ENCODE assay signal across 22 mouse cellular contexts in the genomic region with DNA sequence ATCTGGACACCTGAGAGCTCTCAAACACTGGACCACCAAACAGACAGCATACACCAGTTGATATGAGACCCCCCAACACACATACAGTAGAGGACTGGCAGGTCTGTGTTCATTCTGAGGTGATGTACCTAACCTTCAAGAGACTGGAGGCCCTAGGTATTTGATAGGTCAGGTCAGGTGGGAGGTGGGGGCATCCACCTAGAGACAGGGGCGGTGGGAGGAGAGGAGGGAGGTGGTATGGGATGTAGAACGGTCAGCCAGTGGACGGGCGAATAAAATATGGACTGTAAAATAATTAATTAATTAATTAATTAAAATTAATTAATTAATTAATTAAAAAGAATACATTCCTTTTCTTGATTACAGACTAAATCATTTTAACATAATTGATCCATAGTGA.
"Had no signal": no experiment of that assay in that cellular context is flagged by ENCODE, and none has a peak within 500 bp of the region (broad histone marks: within the 10 kb centered on the region; RNA-seq: fewer than 3 reads in every experiment).

No protein-coding gene starts in this region.

- H3K9ac ChIP-seq: liver, embryonic 12.5 days; liver, embryonic 15.5 days; lung, embryonic 15.5 days; midbrain, embryonic 12.5 days; neural tube, embryonic 13.5 days; stomach, embryonic 15.5 days had no signal

- H3K27ac ChIP-seq: kidney, postnatal 0 days; layer of hippocampus, adult 2 months; liver, embryonic 12.5 days; liver, embryonic 15.5 days; lung, embryonic 15.5 days; midbrain, embryonic 12.5 days; neural tube, embryonic 13.5 days; stomach, embryonic 15.5 days had no signal

- H3K4me3 ChIP-seq: layer of hippocampus, adult 2 months; liver, embryonic 12.5 days; liver, embryonic 15.5 days; lung, embryonic 15.5 days; megakaryocyte, embryonic 14.5 days; midbrain, embryonic 12.5 days; myocyte; neural tube, embryonic 13.5 days; stomach, embryonic 15.5 days had no signal

- H3K9me3 ChIP-seq: liver, embryonic 12.5 days; liver, embryonic 15.5 days; lung, embryonic 15.5 days; megakaryocyte, embryonic 14.5 days; midbrain, embryonic 12.5 days; neural tube, embryonic 13.5 days; stomach, embryonic 15.5 days had no signal

- ATAC-seq: intestine, postnatal 0 days; liver, embryonic 12.5 days had no signal

- DNase-seq: kidney, adult 2 months; kidney, postnatal 25 days; layer of hippocampus, adult 9-11 months; liver; lung, adult 18-20 months; lung, postnatal 10 days; lung, postnatal 36 days; retina, postnatal 1 day; right cerebral cortex, postnatal 25 days; spleen, adult 18-20 months; thymus, postnatal 25 days had no signal

- H3K36me3 ChIP-seq: liver, embryonic 12.5 days; liver, embryonic 15.5 days; lung, embryonic 15.5 days; midbrain, embryonic 12.5 days; neural tube, embryonic 13.5 days; stomach, embryonic 15.5 days had no signal

- H3K4me1 ChIP-seq: liver, embryonic 12.5 days; liver, embryonic 15.5 days; lung, embryonic 15.5 days; megakaryocyte, embryonic 14.5 days; midbrain, embryonic 12.5 days; neural tube, embryonic 13.5 days; stomach, embryonic 15.5 days had no signal

- H3K27me3 ChIP-seq: liver, embryonic 12.5 days; liver, embryonic 15.5 days; lung, embryonic 15.5 days; megakaryocyte, embryonic 14.5 days; midbrain, embryonic 12.5 days; neural tube, embryonic 13.5 days; stomach, embryonic 15.5 days had no signal

- H3K4me2 ChIP-seq: liver, embryonic 12.5 days; liver, embryonic 15.5 days; lung, embryonic 15.5 days; midbrain, embryonic 12.5 days; neural tube, embryonic 13.5 days; stomach, embryonic 15.5 days had no signal
